Comparison of ENCODE assay signal across 7 mouse cellular contexts in genomic region chr5:65765635-65765911, GRCm38 (mm10). TPM values are rescaled to one million over a fixed set of nuclear protein-coding genes. Genes with fewer than 3 reads are reported as not detected.
DNase-seq lines count a peak whose midpoint lies in the region; ATAC-seq and TF ChIP-seq lines count a peak whose summit lies in the region.

No protein-coding gene starts in this region.

- H3K9me3 ChIP-seq in lung, postnatal 0 days (ENCODE audit: low read length) = no peaks in the 10 kb centered on the region
- H3K9me3 ChIP-seq in forebrain, embryonic 13.5 days (replicated peaks) = no peaks in the 10 kb centered on the region
- no peaks in the 10 kb centered on the region for H3K9me3 ChIP-seq in limb, embryonic 12.5 days
- H3K9me3 ChIP-seq in stomach, embryonic 14.5 days (ENCODE audit: control insufficient read depth, low read depth, low read length) = no peaks in the 10 kb centered on the region

- H3K27me3 ChIP-seq in lung, postnatal 0 days (replicated peaks; ENCODE audit: insufficient read depth, low read length) = no peaks in the 10 kb centered on the region
- H3K27me3 ChIP-seq in forebrain, embryonic 13.5 days = no peaks in the 10 kb centered on the region
- no peaks in the 10 kb centered on the region for H3K27me3 ChIP-seq in limb, embryonic 12.5 days
- H3K27me3 ChIP-seq in stomach, embryonic 14.5 days (ENCODE audit: control insufficient read depth, insufficient read depth, low read length) = no peaks in the 10 kb centered on the region

- no peak for ATAC-seq in lung, postnatal 0 days
- no peak for ATAC-seq in forebrain, embryonic 13.5 days
- ATAC-seq in limb, embryonic 12.5 days (ENCODE audit: insufficient number of reproducible peaks, insufficient read depth, low FRiP score, low TSS enrichment, low read depth) = no peak
- ATAC-seq in stomach, embryonic 14.5 days (ENCODE audit: insufficient number of reproducible peaks, insufficient read depth, low FRiP score, low read depth) = no peak

- no peak for TF ChIP-seq CTCF in lung, postnatal 0 days (IDR thresholded peaks at IDR 0.05)

- peak; percentile 46 for DNase-seq in lung, postnatal 0 days (ENCODE audit: low spot score)
- DNase-seq in lung, postnatal 25 days (ENCODE audit: low spot score) = no peak
- no peak for DNase-seq in yolk sac, embryonic 10.5 days (ENCODE audit: low spot score)
- no peak for DNase-seq in urinary bladder, postnatal 14 days (ENCODE audit: low spot score)

- no peak for TF ChIP-seq EP300 in lung, postnatal 0 days (IDR thresholded peaks at IDR 0.05)

- peak overlapping the region; percentile 100 for H3K27ac ChIP-seq in lung, postnatal 0 days (ENCODE audit: low read length)
- peak overlapping the region; percentile 100 for H3K27ac ChIP-seq in forebrain, embryonic 13.5 days
- H3K27ac ChIP-seq in limb, embryonic 12.5 days = peak overlapping the region; percentile 100; the same call in 1 of the 2 replicates
- peak overlapping the region; percentile 52; the same call in 1 of the 2 replicates for H3K27ac ChIP-seq in stomach, embryonic 14.5 days (ENCODE audit: low read length)

- H3K4me2 ChIP-seq in lung, postnatal 0 days (replicated peaks; ENCODE audit: low read depth, low read length) = peak overlapping the region; percentile 78
- peak overlapping the region; percentile 66 for H3K4me2 ChIP-seq in forebrain, embryonic 13.5 days
- peak overlapping the region; percentile 76 for H3K4me2 ChIP-seq in limb, embryonic 12.5 days
- H3K4me2 ChIP-seq in stomach, embryonic 14.5 days (replicated peaks; ENCODE audit: low read depth, low read length) = peak overlapping the region; percentile 73

- H3K4me3 ChIP-seq in lung, postnatal 0 days (ENCODE audit: low read depth, low read length) = peak overlapping the region; percentile 99
- peak overlapping the region; percentile 84 for H3K4me3 ChIP-seq in forebrain, embryonic 13.5 days
- H3K4me3 ChIP-seq in limb, embryonic 12.5 days (replicated peaks) = peak overlapping the region; percentile 86
- peak overlapping the region; percentile 86 for H3K4me3 ChIP-seq in stomach, embryonic 14.5 days (ENCODE audit: low read depth, low read length)

- 0 out of 2 replicates have a peak, but pooled peaks cover 4% of the 10 kb centered on the region for H3K4me1 ChIP-seq in lung, postnatal 0 days (ENCODE audit: insufficient read depth, low read depth, low read length)
- peaks cover 17% of the 10 kb centered on the region for H3K4me1 ChIP-seq in forebrain, embryonic 13.5 days
- peaks cover 7% of the 10 kb centered on the region for H3K4me1 ChIP-seq in limb, embryonic 12.5 days (replicated peaks)
- peaks cover 6% of the 10 kb centered on the region; the same call in 1 of the 2 replicates for H3K4me1 ChIP-seq in stomach, embryonic 14.5 days (ENCODE audit: control insufficient read depth, insufficient read depth, low read length)

- 0 out of 2 replicates have a peak overlapping the region, but pooled peaks have one; percentile 99 for H3K9ac ChIP-seq in lung, postnatal 0 days (replicated peaks; ENCODE audit: low read depth)
- H3K9ac ChIP-seq in forebrain, embryonic 13.5 days = peak overlapping the region; percentile 99
- H3K9ac ChIP-seq in limb, embryonic 12.5 days (replicated peaks) = 0 out of 2 replicates have a peak overlapping the region, but pooled peaks have one; percentile 23
- no peak overlapping the region for H3K9ac ChIP-seq in stomach, embryonic 14.5 days (replicated peaks; ENCODE audit: low read depth, low read length)

- H3K36me3 ChIP-seq in lung, postnatal 0 days (ENCODE audit: insufficient read depth, low read length) = no peaks in the 10 kb centered on the region
- H3K36me3 ChIP-seq in forebrain, embryonic 13.5 days (ENCODE audit: poor library complexity, severe bottlenecking) = no peaks in the 10 kb centered on the region
- H3K36me3 ChIP-seq in limb, embryonic 12.5 days = peaks cover 4% of the 10 kb centered on the region; the same call in 1 of the 2 replicates
- H3K36me3 ChIP-seq in stomach, embryonic 14.5 days (ENCODE audit: control insufficient read depth, insufficient read depth, low read length) = no peaks in the 10 kb centered on the region

- WGBS in lung, postnatal 0 days = 42% methylated on average over 5 of the region's 5 CpGs
- 54% methylated on average over 5 of the region's 5 CpGs for WGBS in forebrain, embryonic 13.5 days
- 60% methylated on average over 5 of the region's 5 CpGs for WGBS in limb, embryonic 12.5 days
- WGBS in stomach, embryonic 14.5 days = 44% methylated on average over 5 of the region's 5 CpGs

RNA-seq across cellular contexts. Expression of gene N4bp2, which starts 2.3 kb away (rescaled TPM):
- polyA plus RNA-seq in lung, postnatal 0 days (2015; fragmentation: Nextera tagmentation; extraction: Ambion mirVana) = 7.0 and 7.5 TPM in 2 replicates
- polyA plus RNA-seq in forebrain, embryonic 13.5 days (2015; fragmentation: Nextera tagmentation; extraction: Ambion mirVana) = 24.7 and 29.5 TPM in 2 replicates
- 45.5 and 46.1 TPM in 2 replicates for polyA plus RNA-seq in limb, embryonic 12.5 days (2016; fragmentation: Nextera tagmentation; extraction: Ambion mirVana)
- polyA plus RNA-seq in stomach, embryonic 14.5 days (2014; fragmentation: Nextera tagmentation; extraction: Ambion mirVana) = 48.0 and 48.3 TPM in 2 replicates
